Mouse (Mus musculus) cortical plate, adult 2 months (tissue): ENCODE data around the gene Map2k4.

Experiments
- CTCF ChIP-seq: fragments of 200-500 bp; IDR thresholded peaks from 2 replicates; pipeline ENCODE4 v1.5.1; 2011; ENCODE audit warnings: mild to moderate bottlenecking, control low read depth, low read length; ENCODE audit not compliant: insufficient read depth; ENCODE audit errors: extremely low read depth
- POLR2A ChIP-seq: fragments of 200-500 bp; IDR thresholded peaks from 2 replicates; pipeline ENCODE4 v1.6.1; 2011; ENCODE audit warnings: mild to moderate bottlenecking, low read length, control low read depth; ENCODE audit not compliant: insufficient read depth; ENCODE audit errors: extremely low read depth

DNA sequence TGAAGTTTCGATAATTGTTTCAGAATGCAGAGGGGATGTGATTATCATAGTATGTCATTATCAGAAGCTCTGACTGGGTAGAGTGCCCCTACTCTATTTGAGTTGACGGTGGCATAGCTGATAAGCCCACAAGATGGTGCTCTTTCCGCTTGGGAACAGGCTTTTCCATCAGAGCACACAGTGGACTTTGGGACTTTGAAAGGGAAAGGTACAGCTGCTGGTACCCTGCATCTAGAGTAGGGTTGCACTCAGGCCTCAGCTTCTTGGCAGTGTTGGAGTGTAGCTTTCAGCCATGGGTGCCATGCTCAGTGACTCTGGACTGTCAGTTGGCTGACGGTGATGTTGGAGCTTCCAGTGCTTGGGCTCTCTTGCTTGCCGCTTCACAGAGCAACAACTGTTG is 32.2 kb upstream of the Map2k4 start:
- peak; percentile 50 for TF ChIP-seq CTCF
- TF ChIP-seq POLR2A = no peak
